Mouse (Mus musculus) kidney, embryonic 16.5 days (tissue): Measurements from ENCODE around the gene Tsc22d3. TPM values are rescaled to one million over a fixed set of nuclear protein-coding genes. Genes with fewer than 3 reads are reported as not detected.
"Not testable (repeated sequence)": the region's sequence is repeated elsewhere in the genome, so short reads cannot be mapped to it uniquely, and the experiment has no call there.

Source experiments
- ATAC-seq: fragments of 200-750 bp; cut with Nextera tagmentation; 2 replicates; pipeline ENCODE4 v1.8.0; 2017; ENCODE audit warnings: moderate TSS enrichment; ENCODE audit not compliant: low FRiP score, low TSS enrichment
- H3K27ac ChIP-seq: fragments of 300-500 bp; sonication (generic); 2 replicates; pipeline ENCODE4 v1.5.1; 2014; ENCODE audit warnings: low read length
- H3K27me3 ChIP-seq: fragments of 300-500 bp; sonication (generic); 2 replicates; pipeline ENCODE4 v1.6.1; 2014; ENCODE audit warnings: low read length, control low read depth, mixed read lengths; ENCODE audit not compliant: insufficient read depth
- H3K36me3 ChIP-seq: fragments of 300-500 bp; sonication (generic); 2 replicates; pipeline ENCODE4 v1.6.1; 2014; ENCODE audit warnings: low read length, control low read depth, mixed read lengths; ENCODE audit not compliant: insufficient read depth
- H3K4me1 ChIP-seq: fragments of 300-500 bp; sonication (generic); 2 replicates; pipeline ENCODE4 v1.6.1; 2014; ENCODE audit warnings: low read length, control low read depth, mixed read lengths; ENCODE audit not compliant: insufficient read depth
- H3K4me2 ChIP-seq: fragments of 300-500 bp; sonication (generic); replicated peaks from 2 replicates; pipeline ENCODE4 v1.6.1; 2014; ENCODE audit warnings: low read depth, low read length
- H3K4me3 ChIP-seq: fragments of 300-500 bp; sonication (generic); 2 replicates; pipeline ENCODE4 v1.5.1; 2014; ENCODE audit warnings: mild to moderate bottlenecking, low read length
- H3K9ac ChIP-seq: fragments of 300-500 bp; sonication (generic); replicated peaks from 2 replicates; pipeline ENCODE4 v1.6.1; 2014; ENCODE audit warnings: low read length
- H3K9me3 ChIP-seq: fragments of 300-500 bp; sonication (generic); 2 replicates; pipeline ENCODE4 v1.6.1; 2016; ENCODE audit warnings: low read length, control low read depth
- WGBS: fragments of 180-500 bp; shearing (Covaris S2); extraction: QIAGEN DNeasy Blood & Tissue Kit; methylation state at CpG from one replicate; pipeline ENCODE4 v1.1.7; 2014; 5-methylcytosine and 5-hydroxymethylcytosine counted together
- polyA plus RNA-seq: library from polyadenylated mRNA; unstranded; fragments of >200 nt; fragmentation: Nextera tagmentation; extraction: Ambion mirVana; gene quantifications from 2 replicates; pipeline ENCODE4 v1.2.1, GENCODE M21; 2015

Gene Tsc22d3
- polyA plus RNA-seq, 1 experiment from 2014 or later = 123 TPM

GRCm38 (mm10) chrX:140507377-140507776 lies 93.1 kb downstream of the Tsc22d3 start:
- peaks cover 23% of the 10 kb centered on the region; the same call in 1 of the 2 replicates for H3K27me3 ChIP-seq
- H3K9ac ChIP-seq = no peak overlapping the region
- no peak overlapping the region for H3K4me3 ChIP-seq
- peaks cover 8% of the 10 kb centered on the region; the same call in 1 of the 2 replicates for H3K4me1 ChIP-seq
- H3K4me2 ChIP-seq = no peak overlapping the region
- no peak overlapping the region for H3K27ac ChIP-seq
- 86% methylated on average over 1 of the region's 1 CpGs for WGBS
- H3K9me3 ChIP-seq = no peaks in the 10 kb centered on the region
- no peaks in the 10 kb centered on the region for H3K36me3 ChIP-seq
- ATAC-seq = no peak

GRCm38 (mm10) chrX:140506436-140507180 lies 93.9 kb downstream of the Tsc22d3 start:
- no peak overlapping the region for H3K4me2 ChIP-seq
- no peak for ATAC-seq
- H3K27me3 ChIP-seq = peaks cover 18% of the 10 kb centered on the region; the same call in 1 of the 2 replicates
- H3K36me3 ChIP-seq = no peaks in the 10 kb centered on the region
- no peaks in the 10 kb centered on the region for H3K9me3 ChIP-seq
- no peak overlapping the region for H3K9ac ChIP-seq
- H3K27ac ChIP-seq = no peak overlapping the region
- WGBS = 78% methylated on average over 6 of the region's 6 CpGs
- H3K4me1 ChIP-seq = peaks cover 8% of the 10 kb centered on the region; the same call in 1 of the 2 replicates
- no peak overlapping the region for H3K4me3 ChIP-seq

- no peak overlapping the region for H3K9ac ChIP-seq
- no peak; the same call in 1 of the 2 replicates for ATAC-seq
- WGBS = 57% methylated on average over 15 of the region's 15 CpGs
- H3K4me2 ChIP-seq = no peak overlapping the region
- H3K36me3 ChIP-seq = no peaks in the 10 kb centered on the region
- no peaks in the 10 kb centered on the region for H3K9me3 ChIP-seq
- H3K4me3 ChIP-seq = no peak overlapping the region
- H3K27me3 ChIP-seq = peaks cover 14% of the 10 kb centered on the region; the same call in 1 of the 2 replicates
- no peak overlapping the region for H3K27ac ChIP-seq
- H3K4me1 ChIP-seq = peaks cover 3% of the 10 kb centered on the region; the same call in 1 of the 2 replicates
These were observed 94.8 kb downstream of the Tsc22d3 start for GRCm38 (mm10) chrX:140505497-140506238.

GRCm38 (mm10) chrX:140503905-140504304 lies 96.6 kb downstream of the Tsc22d3 start:
- no peak overlapping the region for H3K4me3 ChIP-seq
- no peaks in the 10 kb centered on the region for H3K4me1 ChIP-seq
- peaks cover 17% of the 10 kb centered on the region for H3K27me3 ChIP-seq
- H3K9ac ChIP-seq = no peak overlapping the region
- H3K9me3 ChIP-seq = no peaks in the 10 kb centered on the region
- 35% methylated on average over 7 of the region's 7 CpGs for WGBS
- peak; percentile 74; the same call in 1 of the 2 replicates for ATAC-seq
- no peak overlapping the region for H3K27ac ChIP-seq
- H3K36me3 ChIP-seq = no peaks in the 10 kb centered on the region
- H3K4me2 ChIP-seq = no peak overlapping the region

GRCm38 (mm10) chrX:140501401-140502301 lies 98.8 kb downstream of the Tsc22d3 start:
- Histone ChIP-seq H3K4me1 (no peaks in the 10 kb centered on the region), H3K36me3 (no peaks in the 10 kb centered on the region), H3K9me3 (no peaks in the 10 kb centered on the region), H3K4me2 (no peak overlapping the region), H3K9ac (no peak overlapping the region), H3K27me3 (peaks cover 8% of the 10 kb centered on the region), H3K27ac (no peak overlapping the region), H3K4me3 (no peak overlapping the region)
- ATAC-seq = no peak
- WGBS = 58% methylated on average over 9 of the region's 9 CpGs

GRCm38 (mm10) chrX:140500306-140500705 lies 100.2 kb downstream of the Tsc22d3 start:
- no peaks in the 10 kb centered on the region for H3K4me1 ChIP-seq
- peaks cover 7% of the 10 kb centered on the region for H3K27me3 ChIP-seq
- no peak overlapping the region for H3K4me3 ChIP-seq
- no peak for ATAC-seq
- no peak overlapping the region for H3K4me2 ChIP-seq
- H3K36me3 ChIP-seq = no peaks in the 10 kb centered on the region
- H3K27ac ChIP-seq = no peak overlapping the region
- H3K9ac ChIP-seq = no peak overlapping the region
- no peaks in the 10 kb centered on the region for H3K9me3 ChIP-seq
- 69% methylated on average over 5 of the region's 5 CpGs for WGBS

- 54% methylated on average over 4 of the region's 4 CpGs for WGBS
- H3K4me2 ChIP-seq, H3K27me3 ChIP-seq, H3K27ac ChIP-seq, H3K9ac ChIP-seq, H3K9me3 ChIP-seq, H3K4me1 ChIP-seq, H3K36me3 ChIP-seq, ATAC-seq, H3K4me3 ChIP-seq: not testable (repeated sequence)
These were observed 102.0 kb downstream of the Tsc22d3 start for GRCm38 (mm10) chrX:140498431-140498830.

- no peaks in the 10 kb centered on the region for H3K4me1 ChIP-seq
- H3K4me3 ChIP-seq = no peak overlapping the region
- 79% methylated on average over 6 of the region's 6 CpGs for WGBS
- no peak overlapping the region for H3K4me2 ChIP-seq
- H3K9ac ChIP-seq = no peak overlapping the region
- no peak for ATAC-seq
- no peaks in the 10 kb centered on the region for H3K9me3 ChIP-seq
- no peak overlapping the region for H3K27ac ChIP-seq
- peaks cover 23% of the 10 kb centered on the region; the same call in 1 of the 2 replicates for H3K27me3 ChIP-seq
- H3K36me3 ChIP-seq = no peaks in the 10 kb centered on the region
These were observed 106.3 kb downstream of the Tsc22d3 start for GRCm38 (mm10) chrX:140494170-140494569.

GRCm38 (mm10) chrX:140493527-140494029 lies 106.9 kb downstream of the Tsc22d3 start:
- H3K4me2 ChIP-seq = no peak overlapping the region
- H3K36me3 ChIP-seq = no peaks in the 10 kb centered on the region
- H3K27me3 ChIP-seq = peaks cover 23% of the 10 kb centered on the region; the same call in 1 of the 2 replicates
- no peaks in the 10 kb centered on the region for H3K4me1 ChIP-seq
- H3K9me3 ChIP-seq = no peaks in the 10 kb centered on the region
- H3K4me3 ChIP-seq = no peak overlapping the region
- no peak overlapping the region for H3K27ac ChIP-seq
- H3K9ac ChIP-seq = no peak overlapping the region
- 70% methylated on average over 7 of the region's 7 CpGs for WGBS
- no peak for ATAC-seq
